Mouse (Mus musculus) spleen, postnatal 4 days (tissue): ENCODE measurements at regions not wholly inside any gene's neighbourhood (a gene's known extent, or its start where the extent isn't known, plus 50 kb on each side); places are given as distances from the start of the nearest gene placed in this dataset.
"Not testable (repeated sequence)": the region's sequence is repeated elsewhere in the genome, so short reads cannot be mapped to it uniquely, and the experiment has no call there.

Experiments used
- DNase-seq, 2 experiments: peaks; one replicate each; pipeline ENCODE4 v3.0.0; 2022; ENCODE audit warnings: low spot score in 2 of 2

- no peak for DNase-seq
These were observed 816.1 kb downstream of the Car8 start for GRCm38 (mm10) chr4:7422787-7423186.

- DNase-seq: no peak
These were observed 824.5 kb downstream of the Car8 start for GRCm38 (mm10) chr4:7414301-7414700.

- DNase-seq: no peak
These were observed 846.1 kb downstream of the Car8 start for GRCm38 (mm10) chr4:7392696-7393095.

DNA sequence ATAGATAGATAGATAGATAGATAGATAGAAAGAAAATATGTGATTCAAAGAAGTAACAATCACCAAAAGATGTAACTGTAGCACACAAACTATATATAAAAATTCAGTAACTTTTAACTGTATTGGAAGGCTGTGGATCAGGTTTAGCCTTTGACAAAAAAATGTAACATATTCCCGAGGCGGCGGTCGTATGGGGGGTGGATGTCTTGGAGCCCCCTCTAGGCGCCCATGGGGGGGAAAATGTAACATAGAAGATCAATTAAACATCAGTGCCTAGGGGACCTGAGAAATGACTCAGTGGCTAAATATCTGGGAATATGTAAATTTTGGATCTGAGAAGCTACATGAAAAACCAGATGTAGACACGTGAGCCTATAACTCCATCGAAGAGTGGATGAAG lies 847.2 kb downstream of the Car8 start:
- peak in 1 of 2 experiments; percentile 83 for DNase-seq

DNA sequence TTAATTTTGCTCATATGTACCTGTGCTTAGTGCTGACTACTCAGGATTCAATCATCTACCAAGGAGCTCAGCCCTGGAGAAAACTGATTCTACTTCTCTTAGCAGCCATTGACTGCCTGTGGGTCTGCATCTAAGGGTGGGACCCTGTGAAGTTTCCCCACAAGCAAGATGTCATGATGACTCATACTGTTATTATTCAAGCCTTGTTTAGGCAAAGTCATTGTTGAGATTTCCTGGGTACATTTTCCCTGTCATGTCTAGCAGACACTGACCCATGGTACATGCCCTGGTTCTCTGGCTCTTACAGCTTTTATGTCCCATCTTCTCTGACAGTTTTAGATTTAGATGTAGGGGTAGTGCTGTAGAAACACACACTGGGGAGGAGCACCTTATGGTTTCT lies 853.8 kb downstream of the Car8 start:
- no peak for DNase-seq

- no peak for DNase-seq
These were observed 858.8 kb downstream of the Car8 start for GRCm38 (mm10) chr4:7379996-7380395.

DNA sequence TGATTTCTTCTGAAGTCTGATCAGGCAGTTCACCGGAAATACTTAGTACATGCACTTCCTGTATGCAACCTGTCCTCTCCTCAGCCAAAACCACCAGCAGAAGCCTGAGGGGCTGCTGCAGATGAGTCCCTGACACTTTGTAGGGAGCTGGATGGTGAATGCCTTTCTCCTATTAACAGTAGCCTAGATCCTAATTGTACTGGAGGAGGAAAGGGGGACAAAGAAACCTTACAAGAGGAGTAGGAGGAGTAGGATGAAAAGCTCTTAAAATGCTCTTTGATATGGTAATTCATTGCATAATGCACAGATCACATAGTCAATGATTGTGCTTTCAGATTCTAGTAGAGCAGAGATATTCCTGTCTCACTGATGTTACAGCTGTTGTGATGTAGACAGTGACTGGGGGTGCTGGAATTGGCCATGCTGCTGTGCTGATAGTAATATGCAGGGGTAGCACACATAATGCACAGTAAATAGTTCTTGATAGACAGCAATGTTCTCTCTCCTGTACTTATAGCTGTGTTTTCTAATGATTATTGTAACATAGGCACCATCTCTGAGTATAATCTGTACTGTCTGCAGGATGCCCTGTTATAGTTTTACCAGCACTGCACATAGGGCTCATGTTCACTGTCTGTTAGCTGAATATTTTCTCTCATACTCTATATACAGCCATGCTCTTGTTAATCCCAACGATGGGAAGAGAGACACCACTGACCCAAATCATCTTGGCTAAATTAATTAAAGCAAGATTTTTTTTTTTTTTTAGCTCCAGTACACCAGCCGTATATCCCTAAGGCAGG lies 874.4 kb downstream of the Car8 start:
- DNase-seq: no peak

DNA sequence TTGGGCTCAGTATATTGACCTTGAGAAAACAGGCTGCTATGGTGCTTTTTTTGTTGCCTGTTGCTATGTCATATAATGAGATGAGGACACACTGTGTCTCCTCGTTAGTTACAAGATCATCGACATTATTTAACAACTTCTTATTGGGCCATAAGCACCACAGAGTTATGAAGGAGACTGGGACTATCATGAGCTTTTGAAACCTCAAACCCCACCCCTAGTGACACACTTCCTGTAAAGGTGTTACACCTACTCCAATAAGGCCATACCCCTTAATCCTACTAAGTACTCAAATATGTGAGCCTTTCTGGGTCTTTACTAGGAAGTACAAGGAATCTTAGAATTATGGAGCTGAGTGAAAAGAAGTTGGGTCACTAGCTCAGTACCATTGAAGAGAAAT lies 875.3 kb downstream of the Car8 start:
- DNase-seq: no peak

DNA sequence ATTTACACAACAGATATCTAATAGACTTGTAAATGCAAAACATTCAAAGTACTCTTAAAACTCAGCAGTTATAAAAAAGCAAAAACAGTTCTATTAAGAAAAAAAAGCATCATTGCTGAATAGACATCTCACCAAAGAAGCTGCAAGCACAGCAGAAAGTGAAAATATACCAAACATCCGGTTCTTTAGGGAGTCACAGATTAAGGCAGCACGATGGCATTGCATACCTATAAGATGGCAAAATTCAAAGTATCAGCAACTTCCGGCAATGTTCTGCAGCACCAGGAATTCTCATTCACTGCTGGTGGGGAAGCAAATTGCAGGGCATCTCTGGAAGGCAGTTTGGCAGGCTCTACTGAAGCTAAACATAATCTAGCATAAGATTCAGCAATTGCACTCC lies 882.6 kb downstream of the Car8 start:
- no peak for DNase-seq

DNA sequence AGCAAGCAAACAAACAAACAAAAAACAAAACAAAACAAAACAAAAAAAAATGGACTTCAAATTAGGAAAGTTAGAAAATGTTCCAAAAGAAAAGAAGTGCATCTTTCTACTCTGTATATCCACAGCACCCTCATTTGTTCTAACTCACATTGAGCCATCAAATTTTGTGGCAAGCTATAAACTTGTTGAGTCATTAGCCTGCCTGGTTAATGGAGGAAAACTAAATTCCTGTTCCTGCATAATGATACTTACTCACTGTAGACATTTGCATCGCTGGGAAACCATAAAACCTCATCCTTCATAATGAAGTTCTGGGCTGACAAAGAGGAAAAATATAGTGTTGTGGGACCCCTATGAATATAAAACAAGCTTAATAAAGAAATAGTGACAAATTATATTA lies 891.5 kb downstream of the Car8 start:
- DNase-seq: no peak

- DNase-seq: no peak
These were observed 897.7 kb downstream of the Car8 start for GRCm38 (mm10) chr4:7341159-7341558.

DNA sequence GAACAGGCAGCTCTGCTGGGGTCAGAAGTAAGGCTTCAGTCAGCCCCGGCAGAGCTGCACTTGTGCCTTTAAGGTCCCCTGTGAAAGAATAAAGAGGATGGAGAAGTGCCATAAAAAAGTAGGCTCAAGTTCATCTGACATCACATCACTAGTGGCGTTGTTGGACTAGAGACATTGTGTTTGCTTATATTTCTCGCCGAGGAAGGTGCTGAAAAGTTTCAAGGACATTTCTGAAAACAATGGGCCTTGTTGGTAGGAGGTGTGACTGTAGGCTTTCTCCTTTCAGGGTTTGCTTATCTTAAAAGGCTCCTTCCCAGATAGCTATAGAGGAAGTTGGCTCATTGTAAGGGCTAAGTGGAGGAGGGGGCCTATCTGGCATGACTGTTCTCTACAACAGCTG lies 924.6 kb downstream of the Car8 start:
- no peak for DNase-seq

DNA sequence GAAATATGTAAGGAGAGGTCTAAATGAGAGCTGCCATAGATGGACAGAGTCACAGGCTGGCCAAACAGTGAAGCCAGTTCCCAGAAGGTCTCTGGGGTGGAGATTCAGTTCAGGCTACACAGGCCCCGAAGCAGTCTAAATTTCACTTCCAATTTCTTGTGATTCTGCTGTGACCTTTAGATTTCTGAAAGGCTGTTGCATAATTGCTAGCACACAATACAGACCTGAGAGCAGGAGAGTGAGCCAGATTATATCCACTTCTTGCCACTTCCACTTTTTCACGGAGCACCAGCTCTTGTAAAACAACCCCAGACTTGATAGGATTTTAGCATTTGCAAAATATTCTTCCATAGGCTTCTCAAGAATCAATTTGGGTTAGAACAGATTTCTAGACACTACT lies 925.6 kb downstream of the Car8 start:
- DNase-seq: no peak

GRCm38 (mm10) chr4:7312160-7312559 lies 926.7 kb downstream of the Car8 start:
- no peak for DNase-seq

GRCm38 (mm10) chr4:7269047-7269446 lies 969.8 kb downstream of the Car8 start:
- no peak for DNase-seq

GRCm38 (mm10) chr4:7256486-7256885 lies 982.4 kb downstream of the Car8 start:
- no peak for DNase-seq

- no peak for DNase-seq
These were observed 985.2 kb downstream of the Car8 start for GRCm38 (mm10) chr4:7253616-7254015.

GRCm38 (mm10) chr4:7251641-7252040 lies 987.2 kb downstream of the Car8 start:
- no peak for DNase-seq

DNA sequence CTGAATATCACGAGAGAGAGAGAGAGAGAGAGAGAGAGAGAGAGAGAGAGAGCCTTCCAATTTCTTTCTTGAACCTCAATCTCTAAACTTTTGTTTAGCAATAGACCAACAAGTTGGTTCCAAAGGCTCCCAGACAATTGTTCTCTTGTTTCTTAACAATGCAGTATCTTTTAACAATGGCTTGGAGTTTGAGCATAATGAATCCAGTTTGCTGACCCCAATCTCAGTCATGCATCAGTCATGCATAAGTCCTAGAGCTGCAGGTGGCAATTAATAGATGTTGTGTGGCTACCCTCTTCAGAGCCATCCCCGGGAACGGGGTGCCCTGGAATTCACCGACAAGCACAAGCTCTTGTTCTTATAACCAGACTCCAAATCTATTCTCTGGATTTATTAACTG lies 991.0 kb downstream of the Car8 start:
- no peak for DNase-seq

DNA sequence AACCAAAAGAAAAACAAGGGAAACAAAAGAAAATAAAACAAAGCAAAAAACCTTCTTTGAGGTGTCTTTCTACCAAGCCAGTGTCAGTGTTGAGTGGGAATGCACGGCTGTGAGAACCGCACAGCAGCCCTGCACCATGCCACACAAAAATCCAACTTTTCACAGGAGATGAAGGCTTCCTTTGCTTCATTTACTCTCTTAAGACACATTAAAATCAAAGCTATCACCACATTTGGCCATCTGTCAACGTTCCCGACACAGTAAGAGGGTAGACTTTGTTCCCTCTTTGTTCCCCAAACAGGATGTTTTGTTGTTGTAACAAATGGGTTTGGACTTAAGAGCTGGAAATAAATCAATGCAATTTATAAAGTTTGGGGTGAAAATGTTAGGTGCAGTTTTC lies 991.6 kb downstream of the Car8 start:
- peak in 1 of 2 experiments; percentile 1 for DNase-seq

DNA sequence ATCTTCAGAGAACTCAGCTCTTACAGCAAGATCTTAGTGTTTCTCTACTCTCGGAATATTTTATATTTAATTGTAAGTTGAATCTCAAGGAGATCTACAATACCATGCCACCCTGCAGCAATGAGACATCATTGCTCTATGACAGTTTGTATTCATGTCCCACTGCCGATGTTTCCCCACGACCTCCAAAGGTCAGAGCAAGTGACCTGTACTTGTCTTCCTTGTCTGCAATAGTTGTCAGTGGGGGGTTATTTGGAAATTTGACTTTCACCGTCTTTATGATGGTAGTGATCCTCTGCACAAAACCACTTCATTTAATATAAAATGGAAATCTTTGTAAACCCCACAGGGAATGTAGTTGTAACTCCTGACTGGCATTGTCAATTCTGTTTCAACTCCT lies 992.0 kb downstream of the Car8 start:
- DNase-seq: no peak

DNA sequence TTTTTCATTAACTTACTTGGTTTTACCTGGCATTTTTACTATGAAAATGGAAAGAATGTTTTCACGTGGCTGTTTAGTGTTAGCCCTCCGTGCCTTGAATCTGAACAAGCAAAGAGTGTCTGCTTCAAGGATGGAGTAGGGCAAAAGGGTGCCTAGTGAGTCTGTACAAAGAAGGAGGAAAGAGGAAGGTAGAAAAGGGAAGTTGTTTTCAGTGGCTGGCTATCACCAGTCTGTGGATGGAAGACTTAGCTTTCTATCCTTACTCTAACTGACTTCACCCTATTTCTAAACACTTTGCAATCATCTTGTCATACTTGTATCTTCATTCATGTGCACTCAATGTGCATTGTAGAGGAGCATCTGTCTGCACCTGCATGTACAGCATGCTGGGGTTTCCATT lies 993.2 kb downstream of the Car8 start:
- DNase-seq: no peak

GRCm38 (mm10) chr4:7237848-7238247 lies 1001.0 kb downstream of the Car8 start:
- DNase-seq: no peak

GRCm38 (mm10) chr4:7234537-7234936 lies 1004.3 kb downstream of the Car8 start:
- not testable (repeated sequence) for DNase-seq
